Mouse (Mus musculus): ENCODE results near the gene Ugt1a5. TPM values are rescaled to one million over a fixed set of nuclear protein-coding genes. Genes with fewer than 3 reads are reported as not detected.
"Not testable (repeated sequence)": the region's sequence is repeated elsewhere in the genome, so short reads cannot be mapped to it uniquely, and the experiment has no call there.

The Ugt1a5 gene
- total RNA-seq, 1 experiment = not detected

- TF ChIP-seq MAFK (IDR thresholded peaks at IDR 0.05; ENCODE audit: insufficient read depth, low read depth, low read length) (no peak), ZNF384 (IDR thresholded peaks at IDR 0.05; ENCODE audit: low read depth, low read length) (no peak)
- Histone ChIP-seq H3K36me3 (ENCODE audit: control insufficient read depth, insufficient read depth, low read length, poor library complexity, severe bottlenecking) (no peaks in the 10 kb centered on the region), H3K27ac (ENCODE audit: insufficient read depth, low read depth, low read length, poor library complexity, severe bottlenecking) (no peak overlapping the region), H3K9ac (ENCODE audit: insufficient read depth, low read depth, low read length, poor library complexity, severe bottlenecking) (no peak overlapping the region), H3K4me1 (ENCODE audit: control insufficient read depth in 2 of 2, insufficient read depth in 2 of 2, low read length in 2 of 2, poor library complexity in 1 of 2) (no peaks in the 10 kb centered on the region), H3K9me3 (ENCODE audit: control insufficient read depth, insufficient read depth, low read depth, low read length) (no peaks in the 10 kb centered on the region), H3K4me3 (ENCODE audit: insufficient read depth in 1 of 2, low read depth in 1 of 2, low read length in 2 of 2, poor library complexity in 1 of 2, severe bottlenecking in 1 of 2) (no peak overlapping the region)
- in situ Hi-C loops (cut with MboI; ENCODE audit: low sequenced_read_pairs in 2 of 2, unreplicated experiment in 2 of 2) = no loop called here
- no peak for DNase-seq (ENCODE audit: low read depth, low spot score)
These were observed 7.4 kb upstream of the Ugt1a5 start for GRCm38 (mm10) chr1:88158430-88158829.

- in situ Hi-C loops (cut with MboI; ENCODE audit: low sequenced_read_pairs in 2 of 2, unreplicated experiment in 2 of 2); H3K36me3 ChIP-seq (ENCODE audit: control insufficient read depth, insufficient read depth, low read length, poor library complexity, severe bottlenecking): not testable (repeated sequence)
These were observed 6.4 kb downstream of the Ugt1a5 start for GRCm38 (mm10) chr1:88172190-88172589.

GRCm38 (mm10) chr1:88179657-88180056, 13.8 kb downstream of the Ugt1a5 start:
- in situ Hi-C loops (cut with MboI; ENCODE audit: low sequenced_read_pairs in 2 of 2, unreplicated experiment in 2 of 2) = no loop called here
- Histone ChIP-seq H3K9me3 (ENCODE audit: control insufficient read depth, insufficient read depth, low read depth, low read length) (no peaks in the 10 kb centered on the region), H3K36me3 (ENCODE audit: control insufficient read depth, insufficient read depth, low read length, poor library complexity, severe bottlenecking) (no peaks in the 10 kb centered on the region), H3K27ac (ENCODE audit: insufficient read depth, low read depth, low read length, poor library complexity, severe bottlenecking) (no peak overlapping the region), H3K4me3 (ENCODE audit: insufficient read depth in 1 of 2, low read depth in 1 of 2, low read length in 2 of 2, poor library complexity in 1 of 2, severe bottlenecking in 1 of 2) (no peak overlapping the region), H3K4me1 (ENCODE audit: control insufficient read depth in 2 of 2, insufficient read depth in 2 of 2, low read length in 2 of 2, poor library complexity in 1 of 2) (no peaks in the 10 kb centered on the region), H3K9ac (ENCODE audit: insufficient read depth, low read depth, low read length, poor library complexity, severe bottlenecking) (no peak overlapping the region)
- DNase-seq (ENCODE audit: low read depth, low spot score) = no peak
- TF ChIP-seq ZNF384 (IDR thresholded peaks at IDR 0.05; ENCODE audit: low read depth, low read length) (no peak), MAFK (IDR thresholded peaks at IDR 0.05; ENCODE audit: insufficient read depth, low read depth, low read length) (no peak), HCFC1 (IDR thresholded peaks at IDR 0.05; ENCODE audit: borderline replicate concordance, insufficient read depth, low read length) (no peak), CHD2 (IDR thresholded peaks at IDR 0.05; ENCODE audit: low read depth, low read length) (no peak), ZC3H11A (IDR thresholded peaks at IDR 0.05; ENCODE audit: borderline replicate concordance, low read depth, low read length) (no peak)

More at GRCm38 (mm10) chr1:88172190-88172589, 6.4 kb downstream of the Ugt1a5 start:
- H3K4me1 ChIP-seq (ENCODE audit: control insufficient read depth in 2 of 2, insufficient read depth in 2 of 2, low read length in 2 of 2, poor library complexity in 1 of 2); H3K9me3 ChIP-seq (ENCODE audit: control insufficient read depth, insufficient read depth, low read depth, low read length); H3K4me3 ChIP-seq (ENCODE audit: insufficient read depth in 1 of 2, low read depth in 1 of 2, low read length in 2 of 2, poor library complexity in 1 of 2, severe bottlenecking in 1 of 2); H3K27ac ChIP-seq (ENCODE audit: insufficient read depth, low read depth, low read length, poor library complexity, severe bottlenecking); H3K9ac ChIP-seq (ENCODE audit: insufficient read depth, low read depth, low read length, poor library complexity, severe bottlenecking); DNase-seq (ENCODE audit: low read depth, low spot score): not testable (repeated sequence)

- no peaks in the 10 kb centered on the region for H3K36me3 ChIP-seq (ENCODE audit: control insufficient read depth, insufficient read depth, low read length, poor library complexity, severe bottlenecking)
- no peaks in the 10 kb centered on the region for H3K9me3 ChIP-seq (ENCODE audit: control insufficient read depth, insufficient read depth, low read depth, low read length)
- DNase-seq (ENCODE audit: low read depth, low spot score) = no peak
- no peaks in the 10 kb centered on the region for H3K4me1 ChIP-seq (ENCODE audit: control insufficient read depth in 2 of 2, insufficient read depth in 2 of 2, low read length in 2 of 2, poor library complexity in 1 of 2)
- no peak overlapping the region for H3K9ac ChIP-seq (ENCODE audit: insufficient read depth, low read depth, low read length, poor library complexity, severe bottlenecking)
- no peak overlapping the region for H3K27ac ChIP-seq (ENCODE audit: insufficient read depth, low read depth, low read length, poor library complexity, severe bottlenecking)
- in situ Hi-C loops (cut with MboI; ENCODE audit: low sequenced_read_pairs in 2 of 2, unreplicated experiment in 2 of 2) = no loop called here
- H3K4me3 ChIP-seq (ENCODE audit: insufficient read depth in 1 of 2, low read depth in 1 of 2, low read length in 2 of 2, poor library complexity in 1 of 2, severe bottlenecking in 1 of 2) = no peak overlapping the region
- TF ChIP-seq HCFC1 (IDR thresholded peaks at IDR 0.05; ENCODE audit: borderline replicate concordance, insufficient read depth, low read length) (no peak), ZC3H11A (IDR thresholded peaks at IDR 0.05; ENCODE audit: borderline replicate concordance, low read depth, low read length) (no peak), CHD2 (IDR thresholded peaks at IDR 0.05; ENCODE audit: low read depth, low read length) (no peak), ZNF384 (IDR thresholded peaks at IDR 0.05; ENCODE audit: low read depth, low read length) (no peak)
These were observed 20.6 kb downstream of the Ugt1a5 start for GRCm38 (mm10) chr1:88186325-88186935.

- in situ Hi-C loops (cut with MboI; ENCODE audit: low sequenced_read_pairs in 2 of 2, unreplicated experiment in 2 of 2) = no loop called here
- Histone ChIP-seq H3K9me3 (ENCODE audit: control insufficient read depth, insufficient read depth, low read depth, low read length) (no peaks in the 10 kb centered on the region), H3K4me3 (ENCODE audit: insufficient read depth in 1 of 2, low read depth in 1 of 2, low read length in 2 of 2, poor library complexity in 1 of 2, severe bottlenecking in 1 of 2) (no peak overlapping the region), H3K9ac (ENCODE audit: insufficient read depth, low read depth, low read length, poor library complexity, severe bottlenecking) (no peak overlapping the region), H3K4me1 (ENCODE audit: control insufficient read depth in 2 of 2, insufficient read depth in 2 of 2, low read length in 2 of 2, poor library complexity in 1 of 2) (peaks cover 0 to 2% of the 10 kb centered on the region in 2 experiments; a peak in 1 of 4 replicates), H3K36me3 (ENCODE audit: control insufficient read depth, insufficient read depth, low read length, poor library complexity, severe bottlenecking) (no peaks in the 10 kb centered on the region), H3K27ac (ENCODE audit: insufficient read depth, low read depth, low read length, poor library complexity, severe bottlenecking) (no peak overlapping the region)
- DNase-seq (ENCODE audit: low read depth, low spot score) = no peak
- TF ChIP-seq ZC3H11A (IDR thresholded peaks at IDR 0.05; ENCODE audit: borderline replicate concordance, low read depth, low read length) = no peak
- no peak for TF ChIP-seq CHD2 (IDR thresholded peaks at IDR 0.05; ENCODE audit: low read depth, low read length)
- no peak for TF ChIP-seq HCFC1 (IDR thresholded peaks at IDR 0.05; ENCODE audit: borderline replicate concordance, insufficient read depth, low read length)
- TF ChIP-seq MAFK (IDR thresholded peaks at IDR 0.05; ENCODE audit: insufficient read depth, low read depth, low read length) = no peak
- TF ChIP-seq ZNF384 (IDR thresholded peaks at IDR 0.05; ENCODE audit: low read depth, low read length) = no peak
These were observed 26.3 kb downstream of the Ugt1a5 start for GRCm38 (mm10) chr1:88192136-88192535.

Measured in ES-E14 (cell line).